Mouse (Mus musculus): Measurements from ENCODE around the gene Rassf8.

Rassf8 gene

GRCm38 (mm10) chr6:145776241-145776640, 29.7 kb downstream of the Rassf8 start:
- no peak for DNase-seq (ENCODE audit: low spot score)

DNA sequence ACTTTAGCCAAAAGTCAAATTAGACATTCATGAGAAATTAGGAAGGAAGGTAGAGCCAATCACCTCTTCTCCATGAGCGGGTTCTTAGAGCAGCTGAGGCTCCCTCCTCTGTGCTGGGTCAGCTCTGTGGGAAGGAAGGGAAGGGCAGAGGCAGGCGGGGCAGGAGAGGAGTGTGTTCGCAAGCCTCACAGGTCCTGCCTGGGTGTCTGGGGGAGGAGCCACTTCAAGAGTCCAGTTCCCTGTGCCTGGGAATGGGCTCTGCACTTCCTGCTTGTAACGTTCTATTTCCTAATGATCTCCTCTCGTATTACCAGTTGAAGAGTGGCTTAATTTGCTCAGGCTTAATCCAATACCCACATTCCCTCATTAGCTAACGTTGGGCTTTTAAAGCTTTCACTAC, 32.8 kb downstream of the Rassf8 start:
- no peak for DNase-seq (ENCODE audit: low spot score)

DNA sequence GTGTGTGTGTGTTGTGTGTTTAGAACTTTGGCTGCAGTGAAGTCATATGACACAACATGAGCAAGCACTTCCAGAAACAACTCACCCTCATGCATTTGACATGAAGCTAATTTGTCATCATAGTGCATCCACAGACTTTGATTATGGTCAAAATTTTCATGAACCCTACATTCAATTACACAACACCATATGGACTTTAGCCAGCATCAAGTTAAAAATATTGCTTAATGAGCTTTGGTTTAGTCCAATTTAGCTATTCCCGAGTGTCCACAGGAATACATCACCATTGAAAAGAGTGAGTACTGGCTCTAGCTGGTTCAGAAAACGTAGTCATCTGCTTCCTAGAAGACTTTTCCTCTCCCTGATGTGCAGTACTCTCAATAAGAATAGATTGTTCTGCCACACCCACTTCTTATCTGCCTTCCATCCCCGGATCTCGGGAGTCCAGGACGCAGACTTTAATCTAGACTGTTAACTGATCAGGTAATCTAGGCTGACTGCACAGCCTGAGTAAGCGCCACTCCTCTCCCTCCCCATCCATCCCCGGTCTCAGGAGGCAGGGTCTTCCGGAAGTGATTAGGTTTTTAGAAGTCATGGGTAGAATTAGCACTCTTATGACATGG, 33.7 kb downstream of the Rassf8 start:
- DNase-seq (ENCODE audit: low spot score): no peak

GRCm38 (mm10) chr6:145781256-145781655, 34.7 kb downstream of the Rassf8 start:
- no peak for DNase-seq (ENCODE audit: low spot score)

DNA sequence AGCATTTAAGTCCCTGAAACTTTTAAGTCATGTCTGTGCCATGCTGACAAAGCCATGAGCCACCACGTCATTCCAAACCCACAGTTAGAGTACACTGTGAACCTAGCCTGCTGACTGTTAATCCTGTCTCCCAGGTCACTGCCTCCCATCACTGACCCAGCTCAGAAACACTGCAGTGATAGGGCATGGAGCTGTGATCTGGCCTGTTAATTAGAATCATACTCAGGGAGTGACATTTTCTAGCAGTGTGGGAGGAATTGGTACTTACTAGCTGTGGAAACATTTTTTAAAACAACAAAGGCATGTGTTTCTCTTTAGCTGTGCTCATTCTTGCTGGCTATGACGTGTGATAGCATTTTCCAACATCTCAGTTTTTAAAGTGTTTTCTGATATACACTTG, 35.4 kb downstream of the Rassf8 start:
- DNase-seq (ENCODE audit: low spot score): no peak

DNA sequence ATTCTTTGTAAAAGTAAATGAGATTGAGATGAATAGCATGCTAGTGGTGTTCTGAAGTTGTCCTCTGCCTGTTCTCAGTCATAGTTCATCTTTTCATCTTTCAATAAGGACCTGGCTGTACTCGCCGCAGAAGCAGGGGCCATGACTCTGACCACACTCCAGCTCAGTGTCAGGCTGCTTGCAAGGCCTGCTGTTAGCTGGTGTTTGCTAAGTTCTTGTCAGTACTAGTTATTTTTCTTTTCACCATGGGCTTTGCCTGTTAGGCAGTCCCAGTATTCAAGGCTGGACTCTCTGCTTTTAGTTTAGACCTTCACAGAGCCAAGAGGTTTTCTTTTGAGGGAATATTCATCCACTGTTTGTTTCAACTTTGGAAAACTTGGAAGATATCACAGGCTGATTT, 40.8 kb downstream of the Rassf8 start:
- no peak for DNase-seq (ENCODE audit: low spot score)

GRCm38 (mm10) chr6:145789738-145790137, 43.2 kb downstream of the Rassf8 start:
- DNase-seq (ENCODE audit: low spot score): no peak

DNA sequence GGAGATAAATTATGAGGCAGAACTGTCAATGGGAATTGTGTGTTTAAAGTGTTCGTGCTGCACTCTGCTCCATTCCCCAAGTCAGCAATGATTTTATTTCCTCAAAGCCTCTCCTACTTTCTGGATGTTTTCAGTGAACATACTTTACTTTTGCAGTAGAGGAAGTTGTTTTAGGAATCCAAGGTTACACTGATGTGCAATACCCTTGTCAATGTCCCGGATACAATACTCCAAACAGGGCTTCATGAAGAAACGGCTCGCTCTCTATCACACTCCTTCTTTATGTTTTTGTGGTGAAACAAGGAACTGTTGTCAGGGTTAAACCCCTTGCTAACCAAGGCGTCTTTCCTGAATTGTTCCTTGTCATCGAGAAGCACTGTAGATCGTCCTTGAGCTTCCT, 45.8 kb downstream of the Rassf8 start:
- DNase-seq (ENCODE audit: low spot score): no peak

DNA sequence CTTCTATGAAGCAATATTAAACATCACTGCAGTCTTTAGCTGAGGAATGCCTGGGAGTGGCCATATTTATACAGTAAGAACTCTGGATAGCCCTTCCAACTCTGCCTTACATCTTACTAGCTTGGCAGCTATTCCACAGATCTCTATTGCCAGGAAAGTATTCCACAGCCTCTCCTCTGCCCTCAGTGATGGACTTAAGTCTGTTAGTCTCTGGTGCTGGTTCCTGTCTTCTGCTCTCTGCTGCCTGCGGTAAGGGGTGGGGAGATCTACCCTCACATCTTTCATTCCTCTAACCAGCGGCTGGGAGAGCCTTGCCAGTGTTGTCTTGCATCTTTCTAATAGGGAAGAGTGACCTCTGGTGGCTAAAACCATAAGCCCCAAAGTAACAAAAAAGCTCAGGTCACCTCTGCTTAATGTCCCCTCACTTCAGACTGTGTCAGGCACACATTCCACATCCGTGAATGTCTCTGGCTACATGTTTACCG, 46.6 kb downstream of the Rassf8 start:
- DNase-seq (ENCODE audit: low spot score): peak; percentile 57

DNA sequence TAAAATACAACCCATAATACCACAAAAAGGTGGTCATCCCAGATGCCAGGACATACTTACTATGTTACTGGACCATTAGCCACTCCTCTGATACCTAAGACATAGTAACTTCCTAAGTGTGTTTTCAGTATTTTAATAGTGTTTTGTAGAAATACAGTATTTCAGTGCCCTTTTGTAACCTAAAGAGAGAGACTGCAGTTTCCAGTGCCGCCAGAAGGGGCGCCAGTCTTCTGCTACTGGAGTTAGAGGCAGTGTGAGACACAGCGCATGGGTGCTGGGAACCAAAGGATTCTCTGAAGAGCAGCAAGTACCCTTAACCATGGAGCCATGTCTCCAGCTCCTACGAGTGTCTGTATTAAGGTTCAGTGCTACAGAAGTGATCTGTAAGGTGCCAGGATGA, 48.1 kb downstream of the Rassf8 start:
- DNase-seq (ENCODE audit: low spot score): no peak

DNA sequence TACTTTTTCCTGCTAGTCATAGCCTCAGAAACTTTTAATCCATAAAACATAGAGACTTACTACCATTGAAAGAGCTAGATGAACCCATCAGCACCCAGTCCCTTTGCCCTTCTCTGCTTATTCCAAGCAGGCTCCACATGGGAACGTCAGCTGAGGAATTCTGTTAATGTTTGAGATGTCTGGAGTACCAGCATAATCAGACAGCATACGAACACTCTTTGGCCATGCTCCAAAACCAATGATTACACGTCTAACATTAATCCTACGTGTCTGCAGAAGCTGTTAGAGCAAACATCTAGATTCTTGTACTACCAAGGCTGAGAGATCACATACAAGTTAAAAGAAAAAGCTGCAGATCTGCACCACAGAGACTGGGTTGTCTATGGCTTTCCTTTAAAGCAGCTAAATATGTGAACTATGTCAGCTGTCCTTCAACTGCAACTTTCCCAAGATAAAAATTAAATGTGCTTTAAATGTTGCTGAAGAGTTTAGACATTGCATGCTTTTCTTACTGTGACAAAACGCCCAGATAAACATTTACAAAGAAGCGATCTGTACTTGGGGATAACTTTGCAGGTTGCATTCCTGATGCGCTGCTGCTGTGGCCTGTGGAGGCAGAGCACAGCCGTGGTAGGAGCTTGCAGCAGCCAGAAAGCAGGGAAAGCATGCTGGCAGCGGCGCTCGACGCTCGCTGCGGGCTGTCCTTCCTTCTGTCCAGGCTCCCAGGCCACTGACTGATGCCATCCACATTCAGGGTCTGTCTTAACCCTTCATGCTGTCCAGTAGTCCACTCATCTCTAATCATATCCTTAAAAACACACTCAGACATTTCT, 49.9 kb downstream of the Rassf8 start:
- DNase-seq (ENCODE audit: low spot score): no peak

- DNase-seq (ENCODE audit: low spot score): no peak
Measured at GRCm38 (mm10) chr6:145797692-145798091, 51.1 kb downstream of the Rassf8 start.

DNA sequence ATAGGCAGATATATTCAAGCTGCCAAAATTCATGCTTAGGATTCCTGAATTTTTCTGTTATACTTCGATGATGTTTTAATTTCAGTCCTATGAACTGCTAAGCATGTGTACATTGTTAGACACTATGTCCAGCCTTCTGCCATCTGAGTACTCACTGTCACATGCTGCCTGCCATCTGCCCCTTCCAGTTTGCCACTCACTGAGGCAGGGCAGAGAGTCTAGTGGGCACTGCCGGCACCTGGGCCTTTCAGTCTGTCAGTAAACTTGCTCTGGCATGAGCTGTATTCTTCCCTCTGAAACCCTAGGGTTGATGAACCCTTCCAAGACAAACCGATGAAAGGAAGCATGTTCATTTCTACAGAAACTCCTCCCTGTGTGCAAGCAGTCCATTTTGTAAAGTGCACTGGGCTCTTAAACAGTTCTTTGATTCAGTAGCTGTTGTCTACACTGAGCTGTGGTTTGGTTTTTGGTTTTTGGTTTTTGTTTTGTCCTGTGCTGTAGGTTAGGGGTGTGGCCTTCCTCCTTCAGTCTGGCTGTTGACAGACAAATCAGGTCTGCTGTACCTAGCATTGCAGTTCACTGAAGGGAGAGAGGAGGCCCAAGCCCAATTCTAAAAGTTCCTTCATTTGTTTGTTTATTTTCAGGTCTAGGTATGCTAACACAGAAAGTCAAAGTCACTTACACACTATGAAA, 55.4 kb downstream of the Rassf8 start:
- DNase-seq (ENCODE audit: low spot score): no peak

DNA sequence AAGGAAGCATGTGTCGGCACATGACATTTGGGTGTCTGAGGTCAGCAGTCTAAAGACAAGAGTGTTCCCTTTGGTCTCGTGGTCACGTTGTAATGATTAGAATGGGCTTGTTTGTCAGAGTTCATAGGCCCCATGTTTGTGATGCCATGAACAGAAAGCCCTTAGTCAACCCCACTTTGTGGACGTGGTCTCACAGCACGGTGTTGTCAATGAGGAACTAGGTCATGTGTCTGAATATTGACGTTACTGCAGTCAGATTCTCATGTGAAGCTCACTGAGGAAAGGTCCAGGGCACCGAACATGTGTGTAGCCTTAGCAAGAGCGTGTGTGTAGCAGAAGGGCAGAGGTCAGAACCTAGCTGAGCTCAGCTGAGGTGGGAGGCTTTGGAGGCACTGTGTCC, 56.3 kb downstream of the Rassf8 start:
- no peak for DNase-seq (ENCODE audit: low spot score)

GRCm38 (mm10) chr6:145804276-145804675, 57.7 kb downstream of the Rassf8 start:
- DNase-seq (ENCODE audit: low spot score): no peak

- DNase-seq (ENCODE audit: low spot score): no peak
Measured at GRCm38 (mm10) chr6:145806784-145807183, 60.2 kb downstream of the Rassf8 start.

DNA sequence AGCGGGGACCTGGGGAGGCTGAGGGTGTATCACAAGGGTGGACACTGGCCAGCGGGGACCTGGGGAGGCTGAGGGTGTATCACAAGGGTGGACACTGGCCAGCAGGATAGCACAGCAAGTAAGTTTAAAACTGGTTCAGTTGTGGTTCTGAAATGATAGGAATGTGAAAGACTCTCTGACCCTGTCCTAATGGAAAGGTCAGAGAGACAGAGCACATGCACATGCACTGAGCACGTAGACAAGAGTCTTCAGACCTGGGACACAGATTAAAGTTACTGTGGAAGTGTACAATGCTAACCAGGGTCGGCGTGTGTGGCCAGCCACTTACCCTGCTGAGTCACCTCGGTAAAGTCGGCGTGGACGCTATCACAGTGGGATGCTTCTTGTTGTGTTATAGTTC, 61.4 kb downstream of the Rassf8 start:
- DNase-seq (ENCODE audit: low spot score): no peak

DNA sequence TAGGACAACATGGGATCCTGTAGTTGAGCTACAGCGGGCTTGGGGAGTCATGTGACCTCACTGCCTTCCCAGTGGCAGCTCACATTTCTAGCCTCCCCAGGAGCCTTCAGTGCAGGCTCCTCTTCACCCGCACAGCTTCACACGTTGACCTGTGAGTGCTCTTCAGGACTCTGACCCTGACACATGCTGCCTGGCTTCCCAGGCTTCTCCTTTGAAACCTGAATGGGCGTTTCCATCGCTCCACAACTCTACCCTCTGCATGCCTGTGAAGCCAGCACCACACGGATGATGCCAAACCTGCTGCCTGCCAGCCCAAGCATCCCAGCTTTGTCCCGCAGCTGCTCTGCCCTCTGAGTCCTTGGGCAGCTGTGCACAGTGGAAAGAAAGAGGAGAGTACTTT, 63.0 kb downstream of the Rassf8 start:
- DNase-seq (ENCODE audit: low spot score): no peak

GRCm38 (mm10) chr6:145810015-145810414, 63.5 kb downstream of the Rassf8 start:
- DNase-seq (ENCODE audit: low spot score): no peak

DNA sequence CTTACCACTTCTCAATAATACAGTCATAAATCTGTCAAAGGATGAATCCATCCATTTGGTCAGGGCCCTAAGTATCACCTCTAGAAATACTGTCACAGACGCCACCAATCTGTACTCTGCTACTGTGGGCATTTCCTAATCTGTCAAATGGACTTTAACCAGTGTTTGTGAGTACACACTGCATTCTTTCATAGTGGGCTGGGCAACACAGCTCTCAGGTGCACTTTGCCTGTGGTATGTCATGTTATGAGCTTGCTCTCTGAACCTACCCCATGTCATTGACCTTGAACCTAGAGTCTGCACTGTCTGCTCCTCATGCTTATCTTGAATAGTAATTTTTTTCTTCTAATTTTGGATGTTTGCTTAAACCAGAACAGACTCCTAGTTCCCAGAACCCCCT, 64.6 kb downstream of the Rassf8 start:
- DNase-seq (ENCODE audit: low spot score): no peak

DNA sequence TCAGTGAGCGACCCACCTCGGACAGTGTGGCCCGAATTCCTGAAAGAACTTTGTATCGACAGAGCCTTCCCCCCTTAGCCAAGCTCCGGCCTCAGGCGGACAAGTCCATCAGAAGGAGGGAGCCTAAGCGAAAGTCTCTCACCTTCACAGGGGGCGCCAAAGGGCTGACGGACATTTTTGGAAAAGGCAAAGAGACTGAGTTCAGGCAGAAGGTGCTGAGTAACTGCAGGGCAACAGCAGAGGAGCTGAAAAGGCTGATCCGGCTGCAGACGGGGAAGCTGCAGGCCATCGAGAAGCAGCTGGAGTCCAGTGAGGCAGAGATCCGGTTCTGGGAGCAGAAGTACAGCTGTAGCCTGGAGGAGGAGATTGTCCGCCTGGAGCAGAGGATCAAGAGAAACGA, 68.7 kb downstream of the Rassf8 start:
- DNase-seq (ENCODE audit: low spot score): peak; percentile 63

- no peak for DNase-seq (ENCODE audit: low spot score)
Measured at GRCm38 (mm10) chr6:145819151-145819550, 72.6 kb downstream of the Rassf8 start.

GRCm38 (mm10) chr6:145822218-145822617, 75.7 kb downstream of the Rassf8 start:
- DNase-seq (ENCODE audit: low spot score): no peak

Data from testis, postnatal 10 days (tissue).